Mouse (Mus musculus) frontal cortex, postnatal 14 days (tissue): Measurements from ENCODE around the gene Stk32b.

Experiments used
- DNase-seq, 2 experiments: peaks; one replicate each; pipeline ENCODE4 v3.0.0; 2022; ENCODE audit warnings: low spot score in 2 of 2

Stk32b gene

DNA sequence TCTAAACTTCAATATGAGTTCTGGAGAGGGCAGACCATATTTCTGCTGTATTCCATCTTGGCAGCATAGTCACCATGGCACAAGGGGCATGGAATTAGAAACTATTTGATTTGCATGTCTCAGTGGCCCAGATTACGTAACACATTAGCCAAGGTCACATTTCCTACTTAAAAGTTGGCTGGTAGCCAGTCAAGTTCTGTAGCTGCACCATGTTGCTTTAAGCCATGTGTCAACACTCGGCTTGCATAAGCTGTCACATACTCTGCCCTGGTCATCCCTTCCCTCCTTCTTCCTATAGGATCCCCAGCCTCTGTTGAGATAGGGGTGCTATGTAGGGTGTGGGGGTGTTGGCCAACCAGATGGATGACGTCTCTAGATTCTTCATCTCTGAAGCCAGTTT, 196.5 kb downstream of the Stk32b start:
- DNase-seq, result no peak

DNA sequence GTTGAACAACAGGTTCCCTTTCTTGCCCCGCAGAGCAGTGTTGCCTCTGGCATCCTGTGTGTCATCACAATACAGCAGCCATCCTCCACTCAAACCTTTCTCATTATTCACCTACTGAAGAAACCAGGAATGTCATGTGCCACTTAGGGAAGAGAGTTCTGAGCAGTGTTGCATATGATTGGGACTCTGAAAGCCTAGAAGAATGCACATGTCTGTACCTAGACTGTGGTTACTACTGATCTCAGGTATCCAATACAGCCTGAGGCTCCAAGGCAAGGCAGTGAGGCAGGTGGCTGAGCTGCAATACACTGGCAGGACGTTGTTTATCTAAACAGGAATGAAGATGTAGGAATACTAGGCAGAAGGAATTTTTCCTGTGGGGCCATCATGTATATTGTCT, 204.5 kb downstream of the Stk32b start:
- DNase-seq, result no peak

DNA sequence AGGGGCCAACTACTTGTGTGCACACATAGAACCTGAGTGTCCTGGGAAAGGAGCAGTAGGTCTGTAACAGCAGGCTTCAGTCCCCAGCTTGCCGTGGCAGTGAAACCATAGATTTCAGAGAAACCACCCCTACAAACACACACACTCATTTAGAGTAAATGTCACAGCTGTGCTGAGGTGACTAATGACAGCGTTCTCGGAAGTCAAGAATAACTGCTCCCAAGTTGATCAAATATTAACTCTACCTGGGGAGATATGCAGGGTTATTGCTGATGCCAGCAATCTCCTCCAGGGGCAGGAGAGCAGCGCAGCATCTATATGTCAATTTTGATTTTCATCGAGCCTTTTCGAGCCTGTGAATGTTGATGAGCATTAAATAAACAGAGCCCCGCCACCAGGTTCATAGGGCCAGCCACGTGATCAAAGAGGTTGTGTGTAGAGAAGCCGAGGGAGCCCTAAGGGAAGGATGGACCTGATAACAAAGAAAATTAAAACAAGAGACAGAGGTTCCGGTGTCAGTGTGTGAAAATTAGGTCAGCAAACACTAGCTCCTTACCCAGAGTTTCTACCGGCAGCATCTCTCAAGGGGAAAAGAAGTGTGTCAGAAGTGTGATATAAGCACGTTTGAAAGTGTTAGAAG, 210.0 kb downstream of the Stk32b start:
- DNase-seq, result no peak

GRCm38 (mm10) chr5:37494984-37495476, 221.9 kb downstream of the Stk32b start:
- DNase-seq, result no peak

DNA sequence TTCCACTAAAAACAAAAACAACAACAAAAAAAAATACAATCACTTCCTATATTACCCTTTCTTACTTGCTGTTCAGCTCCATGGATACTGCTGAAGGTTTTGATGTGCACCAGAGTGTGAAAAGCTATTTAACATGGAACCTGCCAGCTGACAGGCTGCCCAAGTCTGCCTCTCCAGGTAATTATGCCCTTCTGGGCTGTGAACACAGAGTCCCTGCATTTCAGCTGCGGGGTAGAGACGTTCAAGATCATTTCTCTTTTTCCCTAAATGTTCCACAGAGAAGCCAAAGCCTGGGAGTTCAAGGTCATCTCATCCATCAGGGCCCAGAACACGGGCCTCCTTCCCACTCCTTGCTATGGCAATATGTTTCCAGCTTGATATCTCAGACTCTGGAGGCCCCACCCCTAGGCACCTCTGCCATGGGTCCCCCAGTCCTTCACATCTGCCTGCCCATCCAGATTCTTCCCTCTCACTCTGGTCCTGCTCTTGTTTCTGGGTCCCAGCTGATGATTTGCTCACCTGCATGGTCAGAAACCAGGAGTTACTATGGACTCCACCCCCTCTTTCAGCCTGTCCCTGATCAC, 244.9 kb downstream of the Stk32b start:
- no peak for DNase-seq

- DNase-seq, result no peak
Observed at GRCm38 (mm10) chr5:37471584-37471983, 245.4 kb downstream of the Stk32b start.

- no peak for DNase-seq
Observed at GRCm38 (mm10) chr5:37469031-37469430, 247.9 kb downstream of the Stk32b start.

DNA sequence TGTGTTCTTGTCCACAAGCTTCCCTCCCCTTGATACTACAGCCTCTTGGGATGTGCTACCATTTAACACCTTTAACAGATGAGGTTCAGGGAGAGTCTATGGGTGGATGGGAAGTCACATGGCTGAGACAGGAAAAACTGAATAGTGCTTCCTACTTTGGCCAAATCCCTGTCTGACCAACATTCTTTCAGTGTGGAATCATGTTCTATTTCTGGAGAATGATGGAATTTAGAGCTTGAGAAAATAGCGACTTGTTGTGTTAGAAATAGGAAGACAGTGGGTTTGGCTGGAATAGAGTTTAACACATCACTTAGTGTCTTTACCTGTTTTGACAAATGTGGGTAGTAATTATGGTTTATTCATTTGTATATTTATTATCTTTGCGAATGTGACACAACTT, 249.3 kb downstream of the Stk32b start:
- no peak for DNase-seq

GRCm38 (mm10) chr5:37465461-37465860, 251.5 kb downstream of the Stk32b start:
- peak; percentile 7 to 15 for DNase-seq

DNA sequence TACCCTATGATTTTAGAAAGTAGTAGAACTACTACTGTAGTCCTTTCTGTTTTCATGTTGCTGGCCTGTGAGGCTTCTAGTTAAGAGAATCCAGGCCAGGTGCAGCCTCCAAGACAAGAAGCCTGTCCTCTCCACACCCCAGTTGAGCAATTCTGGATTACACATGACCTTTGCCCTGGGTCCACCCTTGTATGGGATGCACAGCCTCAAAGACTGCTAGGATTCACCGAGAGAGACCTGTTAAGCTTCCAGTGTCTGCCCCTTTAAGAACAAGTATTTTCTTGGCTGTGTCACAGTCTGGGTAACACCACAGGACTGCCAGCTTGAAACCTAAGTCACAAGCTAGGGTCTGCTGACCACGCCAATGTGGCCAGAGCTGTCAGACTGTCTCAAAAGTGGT, 258.7 kb downstream of the Stk32b start:
- no peak for DNase-seq

DNA sequence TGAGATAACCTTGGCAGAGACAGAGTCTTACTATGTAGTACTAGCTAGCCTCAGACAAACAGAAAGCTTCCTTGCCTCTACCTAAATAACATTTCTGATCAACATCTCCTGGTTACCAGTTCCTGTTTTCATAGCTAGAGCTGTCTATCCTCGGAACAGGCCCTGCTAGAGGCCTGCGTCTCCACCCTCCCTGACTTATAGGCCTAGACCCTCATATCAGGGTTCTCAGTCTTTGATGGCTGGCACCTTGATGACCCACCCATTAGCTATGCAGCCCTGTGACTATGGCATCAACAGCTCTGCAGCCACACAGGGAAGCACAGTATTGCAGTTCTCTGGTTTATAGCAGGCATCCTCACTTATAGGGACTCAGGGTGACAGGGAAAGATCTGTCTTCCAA, 259.1 kb downstream of the Stk32b start:
- DNase-seq, result no peak

DNA sequence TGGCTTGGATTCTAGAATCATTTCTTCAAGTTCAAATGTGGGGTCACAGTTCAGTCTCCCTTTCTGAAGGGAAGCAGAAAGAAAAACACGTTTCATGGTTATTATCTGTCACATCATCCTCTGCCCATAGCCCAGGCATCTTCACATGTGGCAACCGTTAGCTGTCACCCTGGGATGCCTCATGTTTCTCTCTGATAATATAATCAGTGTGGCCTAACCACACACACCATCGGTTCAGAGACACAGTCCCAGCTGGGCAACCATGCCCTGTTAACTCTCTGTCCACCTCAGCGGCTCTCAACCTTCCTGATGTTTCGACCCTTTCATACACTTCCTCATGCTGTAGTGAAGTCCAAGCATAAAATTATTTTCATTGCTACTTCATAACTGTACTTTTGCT, 259.8 kb downstream of the Stk32b start:
- no peak for DNase-seq

GRCm38 (mm10) chr5:37456590-37456989, 260.4 kb downstream of the Stk32b start:
- DNase-seq, result no peak

DNA sequence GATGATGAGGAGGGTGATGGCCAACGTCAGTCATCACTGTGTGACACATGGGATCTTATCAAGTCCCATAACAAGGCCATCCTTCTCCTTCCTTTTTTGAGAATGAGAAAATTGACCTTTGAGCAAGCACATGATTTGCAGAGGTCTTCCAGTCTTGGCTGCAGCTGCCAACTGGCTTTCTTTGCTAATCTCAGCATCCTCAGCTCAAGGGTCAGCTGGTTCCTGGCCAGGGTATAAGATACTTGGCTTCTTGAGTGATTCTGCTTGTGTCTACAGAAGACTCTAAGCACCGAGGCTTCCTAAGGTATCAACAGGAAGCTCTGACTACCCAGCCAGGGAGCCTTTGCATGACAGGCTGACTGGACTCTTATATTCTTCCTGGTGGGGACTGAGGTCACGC, 269.4 kb downstream of the Stk32b start:
- DNase-seq, result no peak

GRCm38 (mm10) chr5:37442767-37443166, 274.2 kb downstream of the Stk32b start:
- DNase-seq, result no peak

DNA sequence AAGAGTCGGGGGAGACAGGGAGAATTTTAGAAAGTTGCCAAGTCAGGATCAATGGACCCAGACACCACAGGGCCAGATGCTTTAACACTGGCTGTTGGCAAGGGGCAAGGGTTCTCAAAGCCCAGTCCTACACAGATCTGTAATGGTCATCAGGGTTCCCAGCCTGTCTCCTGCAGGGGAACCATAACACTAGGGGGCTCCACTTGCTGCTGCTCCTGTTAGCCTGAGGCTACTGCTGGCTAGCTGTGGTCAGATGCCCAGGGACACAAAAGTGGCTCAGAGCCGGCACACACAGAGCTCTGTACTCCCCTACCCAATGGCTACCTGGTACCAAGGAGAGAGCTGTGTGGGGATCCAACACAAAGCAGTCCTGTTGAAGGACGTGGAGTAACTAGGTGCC, 281.6 kb downstream of the Stk32b start:
- DNase-seq, result no peak

GRCm38 (mm10) chr5:37427210-37427609, 289.8 kb downstream of the Stk32b start:
- DNase-seq, result no peak

DNA sequence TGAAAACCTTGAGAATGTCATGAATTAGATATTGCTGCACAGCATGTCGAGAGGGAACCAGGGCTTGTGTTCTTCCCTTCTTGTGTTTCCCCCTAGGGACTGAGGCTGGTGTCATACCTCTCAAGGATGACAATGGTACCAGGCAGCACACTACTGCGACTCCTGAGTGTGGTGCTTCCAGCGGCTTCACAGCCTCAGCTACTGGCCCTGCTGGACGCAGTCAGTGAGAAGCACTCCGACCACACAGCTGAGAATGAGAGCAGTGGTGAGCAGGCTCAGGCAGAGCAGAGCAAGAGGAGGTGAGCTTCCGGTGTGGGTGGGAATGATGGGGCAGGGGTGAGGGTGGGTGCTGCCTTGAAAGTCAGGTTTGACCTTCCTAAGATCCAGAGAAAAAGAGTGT, 297.9 kb downstream of the Stk32b start:
- no peak for DNase-seq
